Mouse (Mus musculus) embryonic facial prominence, embryonic 11.5 days (tissue): ENCODE results near the gene Prickle1. TPM values are rescaled to one million over a fixed set of nuclear protein-coding genes. Genes with fewer than 3 reads are reported as not detected.

ENCODE experiments used
- ATAC-seq: fragments of 200-750 bp; cut with Nextera tagmentation; replicated peaks from 2 replicates; pipeline ENCODE4 v1.8.0; 2017; ENCODE audit warnings: low read depth; ENCODE audit not compliant: insufficient number of reproducible peaks, low FRiP score, low TSS enrichment
- DNase-seq: peaks from one replicate; pipeline ENCODE4 v3.0.0-alpha.2; 2015; ENCODE audit warnings: low spot score
- H3K27ac ChIP-seq: fragments of 300-500 bp; sonication (generic); replicated peaks from 2 replicates; pipeline ENCODE4 v1.5.1; 2014; ENCODE audit warnings: mild to moderate bottlenecking, low read depth, low read length, control low read depth
- H3K27me3 ChIP-seq: fragments of 300-500 bp; sonication (generic); 2 replicates; pipeline ENCODE4 v1.6.1; 2014; ENCODE audit warnings: mild to moderate bottlenecking, low read length, moderate library complexity, mixed read lengths; ENCODE audit not compliant: control insufficient read depth, insufficient read depth
- H3K36me3 ChIP-seq: fragments of 300-500 bp; sonication (generic); replicated peaks from 2 replicates; pipeline ENCODE4 v1.6.1; 2014; ENCODE audit warnings: low read depth, mild to moderate bottlenecking, low read length, moderate library complexity, mixed read lengths; ENCODE audit not compliant: control insufficient read depth, insufficient read depth
- H3K4me1 ChIP-seq: fragments of 300-500 bp; sonication (generic); 2 replicates; pipeline ENCODE4 v1.6.1; 2014; ENCODE audit warnings: low read length, mixed read lengths; ENCODE audit not compliant: control insufficient read depth, insufficient read depth
- H3K4me2 ChIP-seq: fragments of 300-500 bp; sonication (generic); 2 replicates; pipeline ENCODE4 v1.6.1; 2014; ENCODE audit warnings: low read depth, mild to moderate bottlenecking, control low read depth, low read length, moderate library complexity
- H3K4me3 ChIP-seq: fragments of 300-500 bp; sonication (generic); 2 replicates; pipeline ENCODE4 v1.5.1; 2014; ENCODE audit warnings: low read depth, low read length, control low read depth
- H3K9ac ChIP-seq: fragments of 300-500 bp; sonication (generic); replicated peaks from 2 replicates; pipeline ENCODE4 v1.6.1; 2014; ENCODE audit warnings: mild to moderate bottlenecking, control low read depth, low read length
- H3K9me3 ChIP-seq: fragments of 300-500 bp; sonication (generic); replicated peaks from 2 replicates; pipeline ENCODE4 v1.6.1; 2016; ENCODE audit warnings: mild to moderate bottlenecking, low read length, inconsistent platforms, mixed read lengths; ENCODE audit not compliant: control insufficient read depth
- WGBS: fragments of 180-500 bp; shearing (Covaris S2); extraction: QIAGEN DNeasy Blood & Tissue Kit; methylation state at CpG from one replicate; pipeline ENCODE4 v1.1.7; 2014; 5-methylcytosine and 5-hydroxymethylcytosine counted together
- polyA plus RNA-seq: library from polyadenylated mRNA; unstranded; fragments of >200 nt; fragmentation: Nextera tagmentation; extraction: Ambion mirVana; gene quantifications from 2 replicates; pipeline ENCODE4 v1.2.1, GENCODE M21; 2014

Prickle1 gene
- polyA plus RNA-seq, 1 experiment from 2014 or later = 37.6 TPM

DNA sequence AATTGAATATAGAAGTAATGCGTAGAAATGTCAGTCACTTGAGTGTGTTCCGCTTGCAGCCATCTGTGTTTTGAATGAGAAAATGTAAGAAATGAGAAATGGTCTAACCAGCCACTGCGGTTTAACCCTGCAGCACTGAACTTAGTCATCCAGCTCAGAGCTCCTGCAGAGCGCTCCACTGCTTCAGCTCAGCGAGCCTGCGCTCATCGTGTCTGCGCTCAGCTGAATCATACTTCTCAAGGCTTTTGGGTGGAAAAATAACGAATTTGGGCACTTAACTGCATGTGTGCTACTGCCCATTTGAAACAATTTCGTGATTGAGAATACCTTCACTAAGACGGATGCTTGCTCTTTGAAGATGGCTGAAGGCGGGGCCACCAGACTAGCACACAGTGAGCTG is 124.0 kb downstream of the Prickle1 start:
- Histone ChIP-seq H3K27ac (no peak overlapping the region), H3K4me3 (no peak overlapping the region), H3K27me3 (no peaks in the 10 kb centered on the region), H3K4me1 (no peaks in the 10 kb centered on the region), H3K9ac (no peak overlapping the region), H3K36me3 (no peaks in the 10 kb centered on the region), H3K4me2 (no peak overlapping the region), H3K9me3 (no peaks in the 10 kb centered on the region)
- WGBS = 69% methylated on average over 12 of the region's 12 CpGs
- no peak for ATAC-seq
- no peak for DNase-seq

DNA sequence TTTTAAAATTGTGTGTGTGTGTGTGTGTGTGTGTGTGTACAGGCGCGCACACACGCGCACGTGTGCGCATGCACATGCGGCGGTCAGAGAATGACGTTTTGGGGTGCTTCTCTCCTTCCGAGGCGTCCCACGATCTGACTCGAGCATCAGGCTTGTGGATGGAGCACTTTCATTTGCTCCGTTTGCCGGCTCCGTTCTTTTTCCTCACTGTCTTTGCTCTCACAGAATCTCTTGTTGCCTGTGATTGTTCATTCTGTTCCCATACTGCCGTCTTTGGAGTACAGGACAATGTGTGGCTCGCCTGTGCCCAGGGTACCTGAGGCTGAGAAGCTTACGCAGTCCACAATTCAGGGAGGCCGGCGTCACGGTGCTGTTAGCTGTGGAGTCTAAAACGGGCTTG is 134.6 kb downstream of the Prickle1 start:
- H3K4me1 ChIP-seq = no peaks in the 10 kb centered on the region
- ATAC-seq (no peak), DNase-seq (no peak)
- H3K27ac ChIP-seq = no peak overlapping the region
- no peak overlapping the region for H3K9ac ChIP-seq
- no peaks in the 10 kb centered on the region for H3K9me3 ChIP-seq
- no peaks in the 10 kb centered on the region for H3K36me3 ChIP-seq
- 95% methylated on average over 23 of the region's 23 CpGs for WGBS
- no peaks in the 10 kb centered on the region for H3K27me3 ChIP-seq
- H3K4me3 ChIP-seq = no peak overlapping the region
- H3K4me2 ChIP-seq = no peak overlapping the region

DNA sequence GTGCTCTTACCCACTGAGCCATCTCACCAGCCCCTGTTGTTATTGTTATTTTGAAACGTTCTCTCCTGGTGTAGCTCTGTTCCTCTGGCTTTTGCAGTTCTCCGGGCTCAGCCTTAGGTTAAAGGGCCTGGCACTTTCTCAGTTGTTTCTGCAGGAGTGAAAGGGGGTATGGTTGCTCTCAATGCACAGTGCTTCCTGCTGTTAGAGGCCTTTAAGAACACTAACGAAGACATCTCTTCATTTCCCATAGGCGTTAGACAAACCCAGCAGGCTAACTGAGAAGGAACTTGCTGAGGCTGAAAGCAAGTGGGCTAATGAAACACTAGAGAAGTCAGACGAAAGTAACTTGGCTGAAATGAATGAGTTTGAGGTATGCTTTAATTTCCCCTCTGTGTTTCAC is 136.3 kb downstream of the Prickle1 start:
- Histone ChIP-seq H3K27me3 (no peaks in the 10 kb centered on the region), H3K4me1 (no peaks in the 10 kb centered on the region), H3K36me3 (no peaks in the 10 kb centered on the region), H3K9me3 (no peaks in the 10 kb centered on the region), H3K9ac (no peak overlapping the region), H3K4me2 (no peak overlapping the region), H3K4me3 (no peak overlapping the region), H3K27ac (no peak overlapping the region)
- 78% methylated on average over 5 of the region's 5 CpGs for WGBS
- no peak for DNase-seq
- ATAC-seq = no peak

DNA sequence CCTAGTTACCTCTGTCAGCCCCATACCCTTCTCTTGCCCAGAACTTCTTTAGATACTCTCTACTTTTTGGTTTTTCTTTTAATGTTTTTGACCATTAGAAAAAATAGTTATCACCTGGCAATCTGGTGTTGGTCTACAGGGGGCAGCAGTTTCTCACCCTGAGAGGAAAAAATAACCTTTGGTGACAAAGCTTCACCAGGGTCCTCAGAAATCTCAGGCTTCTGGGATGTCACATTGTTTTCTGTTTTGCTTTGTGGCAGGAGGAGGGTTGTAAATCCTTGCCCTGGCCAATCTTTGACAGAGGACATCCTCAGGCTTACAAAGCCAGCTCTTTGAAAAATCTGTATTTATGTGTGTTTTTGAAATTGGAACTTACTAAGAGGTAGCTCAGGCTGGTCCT is 139.7 kb downstream of the Prickle1 start:
- Histone ChIP-seq H3K9ac (no peak overlapping the region), H3K27ac (no peak overlapping the region), H3K4me1 (no peaks in the 10 kb centered on the region), H3K4me2 (no peak overlapping the region), H3K4me3 (no peak overlapping the region), H3K36me3 (0 out of 2 replicates have a peak, but pooled peaks cover 2% of the 10 kb centered on the region), H3K27me3 (no peaks in the 10 kb centered on the region), H3K9me3 (no peaks in the 10 kb centered on the region)
- no peak for DNase-seq
- no peak for ATAC-seq

DNA sequence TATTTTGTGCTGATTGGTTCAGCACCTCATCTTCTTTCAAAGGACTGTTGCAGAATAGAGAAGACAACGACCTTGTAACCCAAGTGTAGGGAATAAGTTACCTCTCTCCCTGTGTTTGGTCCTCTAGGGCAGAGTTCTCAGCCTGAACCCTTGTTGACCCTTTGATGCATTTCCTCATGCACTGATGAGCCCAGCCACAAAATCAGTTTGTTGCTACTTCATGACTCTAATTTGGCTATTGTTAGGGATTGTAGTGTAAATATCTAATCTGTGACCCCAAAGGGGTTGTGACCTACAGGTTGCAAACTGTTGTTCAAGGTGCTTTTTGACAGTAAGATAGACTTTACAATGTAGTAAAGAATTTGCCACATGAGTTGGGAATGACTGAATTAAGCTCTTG is 142.4 kb downstream of the Prickle1 start:
- Histone ChIP-seq H3K9me3 (no peaks in the 10 kb centered on the region), H3K9ac (no peak overlapping the region), H3K27me3 (no peaks in the 10 kb centered on the region), H3K36me3 (peaks cover 2% of the 10 kb centered on the region; the same call in 1 of the 2 replicates), H3K4me3 (no peak overlapping the region), H3K27ac (no peak overlapping the region), H3K4me2 (no peak overlapping the region), H3K4me1 (no peaks in the 10 kb centered on the region)
- DNase-seq (no peak), ATAC-seq (no peak)
- 75% methylated on average over 1 of the region's 1 CpGs for WGBS

Other genes with a start within 250 kb of the Prickle1 start
- gene Zcrb1, start 197.6 kb downstream of the Prickle1 start, polyA plus RNA-seq = 164 and 176 TPM in 2 replicates
- gene Pphln1, start 197.5 kb downstream of the Prickle1 start, polyA plus RNA-seq = 57.1 and 59.0 TPM in 2 replicates